In the genomic region with DNA sequence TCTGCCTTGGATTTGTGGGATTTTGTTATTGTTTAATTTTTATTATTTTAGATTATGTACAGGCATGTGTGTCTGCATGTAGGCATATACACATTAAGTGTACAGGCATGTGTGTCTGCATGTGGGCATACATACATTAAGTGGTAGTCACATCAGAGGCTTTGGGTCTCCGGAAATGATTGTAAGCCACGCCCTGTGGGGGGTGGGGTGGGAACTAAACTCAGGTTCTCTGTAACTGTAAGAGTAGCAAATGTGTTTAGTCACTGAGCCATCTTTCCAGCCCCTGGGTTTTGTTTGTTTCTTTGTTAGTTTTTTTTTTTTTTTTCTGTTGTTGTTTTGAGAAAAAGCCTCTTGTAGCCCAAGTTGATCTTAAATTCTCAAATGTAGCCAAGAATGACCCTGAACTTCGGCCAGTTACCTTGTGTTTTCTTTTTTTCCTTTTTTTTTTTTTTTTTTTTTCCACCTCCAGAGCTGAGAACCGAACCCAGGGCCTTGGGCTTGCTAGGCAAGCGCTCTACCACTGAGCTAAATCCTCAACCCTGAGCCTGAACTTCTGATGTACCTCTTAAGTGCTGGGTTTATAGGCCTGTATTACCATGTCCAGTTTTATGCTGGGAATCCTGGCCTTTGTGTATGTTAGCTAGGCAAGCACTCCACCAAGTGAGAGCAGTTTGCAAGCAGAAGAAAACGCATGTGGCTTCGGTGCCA, we compare ENCODE assay signal across 17 mouse cellular contexts. TPM values are rescaled to one million over a fixed set of nuclear protein-coding genes. Genes with fewer than 3 reads are reported as not detected.
DNase-seq lines count a peak whose midpoint lies in the region; ATAC-seq and TF ChIP-seq lines count a peak whose summit lies in the region.
"Had no signal": no experiment of that assay in that cellular context is flagged by ENCODE, and none has a peak within 500 bp of the region (broad histone marks: within the 10 kb centered on the region; RNA-seq: fewer than 3 reads in every experiment).

No protein-coding gene starts in this region.

- no peak for TF ChIP-seq CTCF in liver, embryonic 14.5 days (IDR thresholded peaks at IDR 0.05; ENCODE audit: low read depth)

- H3K9ac ChIP-seq in liver, embryonic 14.5 days (replicated peaks): no peak overlapping the region
- H3K9ac ChIP-seq: heart, embryonic 13.5 days; limb, embryonic 15.5 days had no signal

- no peak overlapping the region for H3K4me2 ChIP-seq in liver, embryonic 14.5 days (ENCODE audit: low read depth)
- H3K4me2 ChIP-seq: heart, embryonic 13.5 days; limb, embryonic 15.5 days had no signal

- no peak overlapping the region for H3K4me3 ChIP-seq in liver, embryonic 14.5 days (ENCODE audit: insufficient read depth in 1 of 2, low read depth in 2 of 2, low read length in 2 of 2)
- H3K4me3 ChIP-seq: heart, embryonic 13.5 days; limb, embryonic 15.5 days had no signal

- ATAC-seq in liver, embryonic 14.5 days (ENCODE audit: insufficient read depth): peak; percentile 39; the same call in 1 of the 2 replicates
- peak; percentile 23; the same call in 1 of the 2 replicates for ATAC-seq in neutrophil, adult 5-6 weeks (ENCODE audit: extremely low read depth, insufficient number of reproducible peaks, low FRiP score, poor library complexity, severe bottlenecking)
- ATAC-seq: forebrain, embryonic 14.5 days; hindbrain, postnatal 0 days had no signal

- no peaks in the 10 kb centered on the region for H3K27me3 ChIP-seq in liver, embryonic 14.5 days (ENCODE audit: control insufficient read depth, insufficient read depth, low read length)
- H3K27me3 ChIP-seq: heart, embryonic 13.5 days; limb, embryonic 15.5 days had no signal

- no peak for TF ChIP-seq EP300 in liver, embryonic 14.5 days (IDR thresholded peaks at IDR 0.05; ENCODE audit: low read depth)

- no peaks in the 10 kb centered on the region for H3K36me3 ChIP-seq in liver, embryonic 14.5 days (replicated peaks; ENCODE audit: control insufficient read depth, insufficient read depth, low read depth)
- H3K36me3 ChIP-seq: heart, embryonic 13.5 days; limb, embryonic 15.5 days had no signal

- peak; percentile 25 for DNase-seq in thymus, postnatal 14 days
- no peak for DNase-seq in thymus, adult 18-20 months
- DNase-seq in R1 (ENCODE audit: low read depth, low spot score): peak; percentile 72
- no peak for DNase-seq in liver, embryonic 14.5 days (ENCODE audit: low read depth in 3 of 3, low spot score in 3 of 3)
- DNase-seq in retina, embryonic 14.5 days (ENCODE audit: low spot score): no peak
- DNase-seq in urinary bladder, postnatal 36 days (ENCODE audit: low spot score in 2 of 2): no peak
- DNase-seq in layer of hippocampus, adult 9-11 months: no peak
- DNase-seq: adrenal gland, postnatal 36 days; cerebellum, postnatal 10 days; heart, postnatal 36 days; kidney, adult 2 months; kidney, postnatal 25 days had no signal

- H3K9me3 ChIP-seq in liver, embryonic 14.5 days (ENCODE audit: control insufficient read depth, low read length): no peaks in the 10 kb centered on the region
- H3K9me3 ChIP-seq: heart, embryonic 13.5 days; limb, embryonic 15.5 days had no signal

- peaks cover 0 to 12% of the 10 kb centered on the region in 2 experiments; a peak in 2 of 4 replicates for H3K4me1 ChIP-seq in liver, embryonic 14.5 days (replicated peaks; ENCODE audit: control insufficient read depth in 2 of 2, insufficient read depth in 2 of 2, low read length in 1 of 2)
- H3K4me1 ChIP-seq: limb, embryonic 15.5 days had no signal

- no peak overlapping the region for H3K27ac ChIP-seq in liver, embryonic 14.5 days
- H3K27ac ChIP-seq: heart, embryonic 13.5 days; hindbrain, postnatal 0 days; limb, embryonic 15.5 days had no signal

- 41% methylated on average over 7 of the region's 7 CpGs for WGBS in liver, embryonic 14.5 days (ENCODE audit: insufficient replicate concordance)

RNA-seq across cellular contexts. Expression of gene Stx11, which starts 34.8 kb away (rescaled TPM):
- polyA plus RNA-seq in liver, embryonic 14.5 days (2012; rRNA removed): 5.7 and 6.1 TPM in 2 replicates
- polyA plus RNA-seq in liver, embryonic 14.5 days (2014; fragmentation: Nextera tagmentation; extraction: Ambion mirVana): 12.3 and 13.1 TPM in 2 replicates
- total RNA-seq in neutrophil, adult 5-6 weeks (2017): 67.7 and 67.8 TPM in 2 replicates

Comparison
In these comparisons a context has a peak if more than half of its experiments do, and no peak if none do; other contexts are left out.
1. DNase-seq: peak in thymus, postnatal 14 days (single experiment) and R1 (single experiment); none in thymus, adult 18-20 months (0 of 2), liver, embryonic 14.5 days (0 of 3), retina, embryonic 14.5 days (single experiment), urinary bladder, postnatal 36 days (0 of 2) and layer of hippocampus, adult 9-11 months (single experiment).